Mouse (Mus musculus) lung, adult 2 months (tissue): ENCODE data around the gene Ccrl2. TPM values are rescaled to one million over a fixed set of nuclear protein-coding genes. Genes with fewer than 3 reads are reported as not detected.
A peak's percentile ranks its signal among the peaks of the same experiment; 100 is the strongest.

Source experiments
- DNase-seq: peaks from one replicate; pipeline ENCODE4 v3.0.0; 2022
- H3K4me1 ChIP-seq: fragments of 200-500 bp; 2 replicates; pipeline ENCODE4 v1.6.1; 2011; ENCODE audit warnings: low read length; ENCODE audit not compliant: control insufficient read depth, insufficient read depth
- H3K4me3 ChIP-seq: fragments of 200-500 bp; replicated peaks from 2 replicates; pipeline ENCODE3; 2011; ENCODE audit warnings: low read depth, mild to moderate bottlenecking, control low read depth, low read length; ENCODE audit errors: extremely low read depth
- CTCF ChIP-seq: fragments of 200-500 bp; IDR thresholded peaks from 2 replicates; pipeline ENCODE4 v1.5.1; 2011; ENCODE audit warnings: mild to moderate bottlenecking, low read length, control low read depth; ENCODE audit not compliant: insufficient read depth
- POLR2A ChIP-seq: fragments of 200-500 bp; IDR thresholded peaks from 2 replicates; pipeline ENCODE4 v1.6.1; 2011; ENCODE audit warnings: low read depth, mild to moderate bottlenecking, control low read depth, low read length, borderline replicate concordance; ENCODE audit errors: extremely low read depth
- WGBS: fragments of 180-500 bp; shearing (Covaris S2); methylation state at CpG from one replicate; pipeline ENCODE4 v1.1.7; 2018; 5-methylcytosine and 5-hydroxymethylcytosine counted together
- polyA plus RNA-seq: library from polyadenylated mRNA; depleted of rRNA; stranded (reverse); fragments of >200 nt; gene quantifications from 2 replicates; pipeline ENCODE4 v1.2.3, GENCODE M21; 2012

The Ccrl2 gene
- polyA plus RNA-seq, 1 experiment, result 51.2 TPM

GRCm38 (mm10) chr9:111088886-111089285, 31.6 kb upstream of the Ccrl2 start:
- Histone ChIP-seq H3K4me1 (no peaks in the 10 kb centered on the region), H3K4me3 (no peak overlapping the region)
- no peak for DNase-seq
- no peak for TF ChIP-seq POLR2A
- 42% methylated on average over 7 of the region's 7 CpGs for WGBS

GRCm38 (mm10) chr9:111087960-111088359, 30.6 kb upstream of the Ccrl2 start:
- TF ChIP-seq CTCF, result no peak
- no peak for TF ChIP-seq POLR2A
- no peaks in the 10 kb centered on the region for H3K4me1 ChIP-seq
- DNase-seq, result no peak
- H3K4me3 ChIP-seq, result no peak overlapping the region
- WGBS, result 36% methylated on average over 5 of the region's 5 CpGs

- no peak for DNase-seq
- Histone ChIP-seq H3K4me1 (no peaks in the 10 kb centered on the region), H3K4me3 (no peak overlapping the region)
- 42% methylated on average over 3 of the region's 3 CpGs for WGBS
- no peak for TF ChIP-seq POLR2A
- TF ChIP-seq CTCF, result no peak
Measured at GRCm38 (mm10) chr9:111086995-111087606, 29.8 kb upstream of the Ccrl2 start.

- 52% methylated on average over 6 of the region's 6 CpGs for WGBS
- DNase-seq, result no peak
- TF ChIP-seq POLR2A (no peak), CTCF (no peak)
- H3K4me3 ChIP-seq, result no peak overlapping the region
- H3K4me1 ChIP-seq, result no peaks in the 10 kb centered on the region
Measured at GRCm38 (mm10) chr9:111086137-111086536, 28.8 kb upstream of the Ccrl2 start.

- WGBS, result 46% methylated on average over 4 of the region's 4 CpGs
- no peak for TF ChIP-seq CTCF
- no peak for TF ChIP-seq POLR2A
- H3K4me1 ChIP-seq, result no peaks in the 10 kb centered on the region
- no peak for DNase-seq
- H3K4me3 ChIP-seq, result no peak overlapping the region
Measured at GRCm38 (mm10) chr9:111085329-111085728, 28.0 kb upstream of the Ccrl2 start.

GRCm38 (mm10) chr9:111081765-111082164, 24.4 kb upstream of the Ccrl2 start:
- Histone ChIP-seq H3K4me1 (no peaks in the 10 kb centered on the region), H3K4me3 (no peak overlapping the region)
- no peak for DNase-seq
- WGBS, result 75% methylated on average over 5 of the region's 5 CpGs
- no peak for TF ChIP-seq CTCF
- TF ChIP-seq POLR2A, result no peak

- DNase-seq, result no peak
- no peak overlapping the region for H3K4me3 ChIP-seq
- TF ChIP-seq POLR2A (no peak), CTCF (no peak)
- H3K4me1 ChIP-seq, result no peaks in the 10 kb centered on the region
- WGBS, result 77% methylated on average over 8 of the region's 8 CpGs
Measured at GRCm38 (mm10) chr9:111080801-111081200, 23.5 kb upstream of the Ccrl2 start.

GRCm38 (mm10) chr9:111077745-111078144, 20.4 kb upstream of the Ccrl2 start:
- WGBS, result 72% methylated on average over 5 of the region's 5 CpGs
- TF ChIP-seq CTCF, result peak; percentile 46
- no peak for TF ChIP-seq POLR2A
- Histone ChIP-seq H3K4me3 (no peak overlapping the region), H3K4me1 (no peaks in the 10 kb centered on the region)
- no peak for DNase-seq

- H3K4me1 ChIP-seq, result peaks cover 7% of the 10 kb centered on the region; the same call in 1 of the 2 replicates
- H3K4me3 ChIP-seq, result no peak overlapping the region
- DNase-seq, result no peak
- WGBS, result 78% methylated on average over 4 of the region's 4 CpGs
- no peak for TF ChIP-seq CTCF
- no peak for TF ChIP-seq POLR2A
Measured at GRCm38 (mm10) chr9:111072971-111073370, 15.7 kb upstream of the Ccrl2 start.

GRCm38 (mm10) chr9:111072175-111072574, 14.9 kb upstream of the Ccrl2 start:
- TF ChIP-seq POLR2A, result no peak
- TF ChIP-seq CTCF, result peak; percentile 59
- Histone ChIP-seq H3K4me1 (peaks cover 7% of the 10 kb centered on the region; the same call in 1 of the 2 replicates), H3K4me3 (no peak overlapping the region)
- DNase-seq, result no peak
- 21% methylated on average over 7 of the region's 7 CpGs for WGBS

- DNase-seq, result peak; percentile 72
- WGBS, result 21% methylated on average over 4 of the region's 4 CpGs
- TF ChIP-seq CTCF (peak; percentile 85), POLR2A (no peak)
- no peak overlapping the region for H3K4me3 ChIP-seq
- peaks cover 7% of the 10 kb centered on the region; the same call in 1 of the 2 replicates for H3K4me1 ChIP-seq
Measured at GRCm38 (mm10) chr9:111070546-111070961, 13.2 kb upstream of the Ccrl2 start.
